Mouse (Mus musculus) bone marrow, adult 2 months (tissue): ENCODE measurements at regions not wholly inside any gene's neighbourhood (a gene's known extent, or its start where the extent isn't known, plus 50 kb on each side); places are given as distances from the start of the nearest gene placed in this dataset.
"Not testable (repeated sequence)": the region's sequence is repeated elsewhere in the genome, so short reads cannot be mapped to it uniquely, and the experiment has no call there.

Source experiments
- CTCF ChIP-seq: fragments of 200-500 bp; IDR thresholded peaks from 2 replicates; pipeline ENCODE4 v1.5.1; 2011; ENCODE audit warnings: low read length, control low read depth; ENCODE audit not compliant: control insufficient read depth, insufficient read depth
- POLR2A ChIP-seq: fragments of 200-500 bp; IDR thresholded peaks from 2 replicates; pipeline ENCODE4 v1.6.1; 2011; ENCODE audit warnings: low read depth, mild to moderate bottlenecking, control low read depth, low read length, borderline replicate concordance; ENCODE audit not compliant: control insufficient read depth

- not testable (repeated sequence) for TF ChIP-seq CTCF, POLR2A
Observed at GRCm38 (mm10) chr14:53007323-53007722, 511.8 kb upstream of the Olfr1507 start.
